ENCODE assay signal across 10 mouse cellular contexts in the genomic region with DNA sequence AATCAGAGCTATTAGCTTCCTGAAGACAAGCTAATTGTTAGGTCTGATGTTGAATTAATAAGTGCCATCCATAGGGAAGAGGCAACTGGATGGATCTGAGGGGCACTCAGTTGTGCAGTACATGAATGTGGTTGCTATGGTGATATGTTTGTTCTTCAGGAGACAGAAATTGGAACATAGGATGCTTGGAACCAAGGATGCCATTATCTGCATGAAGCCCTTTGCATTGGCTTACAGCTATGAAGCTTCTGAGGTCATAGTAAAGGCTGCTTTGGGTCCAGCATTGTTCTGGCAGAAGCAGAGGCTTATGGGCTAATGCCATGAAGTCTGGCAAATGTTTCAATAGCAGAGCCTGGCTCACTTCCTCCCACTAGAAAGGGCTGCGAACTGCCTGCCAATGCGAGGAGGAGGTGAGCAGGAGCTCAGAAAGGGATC.
A peak's percentile ranks its signal among the peaks of the same experiment; 100 is the strongest.
DNase-seq lines count a peak whose midpoint lies in the region; TF ChIP-seq lines count a peak whose summit lies in the region.
"Had no signal": no experiment of that assay in that cellular context is flagged by ENCODE, and none has a peak within 500 bp of the region (broad histone marks: within the 10 kb centered on the region; RNA-seq: fewer than 3 reads in every experiment).

No protein-coding gene starts in this region.

- intact Hi-C loops in left cerebral cortex, postnatal 25 days (cut with DNase I): no loop called here
- intact Hi-C loops in left cerebral cortex, adult 2 months (cut with DNase I): no loop called here

- TF ChIP-seq CTCF in left cerebral cortex, adult 2 months (IDR thresholded peaks at IDR 0.05): no peak

- peak; percentile 14 to 52 for DNase-seq in left cerebral cortex, postnatal 25 days (ENCODE audit: low spot score in 2 of 2)
- DNase-seq in left cerebral cortex, adult 2 months (ENCODE audit: extremely low spot score in 1 of 2, low spot score in 2 of 2): no peak
- DNase-seq in cerebellum, adult 9-11 months: peak; percentile 70
- peak; percentile 18 to 38 for DNase-seq in layer of hippocampus, adult 8-10 months (ENCODE audit: low spot score in 2 of 2)
- peak; percentile 12 for DNase-seq in right cerebral cortex, postnatal 25 days
- DNase-seq in ovary, postnatal 10 days (ENCODE audit: low spot score): no peak
- no peak for DNase-seq in urinary bladder, adult 18-20 months (ENCODE audit: low spot score in 2 of 2)
- no peak for DNase-seq in thymus, postnatal 36 days
- DNase-seq: kidney, adult 8-10 months had no signal

- H3K27ac ChIP-seq in left cerebral cortex, adult 2 months: no peak overlapping the region
- H3K27ac ChIP-seq: heart, embryonic 15.5 days had no signal

- no peak overlapping the region for H3K4me3 ChIP-seq in left cerebral cortex, adult 2 months
- H3K4me3 ChIP-seq: heart, embryonic 15.5 days had no signal

Comparison
In these comparisons a context has a peak if more than half of its experiments do, and no peak if none do; other contexts are left out.
1. DNase-seq: peak in left cerebral cortex, postnatal 25 days (2 of 2), cerebellum, adult 9-11 months (single experiment), layer of hippocampus, adult 8-10 months (2 of 2) and right cerebral cortex, postnatal 25 days (single experiment); none in left cerebral cortex, adult 2 months (0 of 2), ovary, postnatal 10 days (single experiment), urinary bladder, adult 18-20 months (0 of 2) and thymus, postnatal 36 days (0 of 2).